Mouse (Mus musculus) heart, embryonic 10.5 days (tissue): ENCODE data around the gene Mtfr1l. TPM values are rescaled to one million over a fixed set of nuclear protein-coding genes. Genes with fewer than 3 reads are reported as not detected.
"Not testable (repeated sequence)": the region's sequence is repeated elsewhere in the genome, so short reads cannot be mapped to it uniquely, and the experiment has no call there.

Source experiments
- DNase-seq: peaks from one replicate; pipeline ENCODE4 v3.0.0-alpha.2; 2017; ENCODE audit warnings: low spot score
- H3K27ac ChIP-seq: fragments of 300-500 bp; sonication (generic); 2 replicates; pipeline ENCODE4 v1.5.1; 2016; ENCODE audit warnings: mild to moderate bottlenecking
- H3K27me3 ChIP-seq: fragments of 300-500 bp; sonication (generic); 2 replicates; pipeline ENCODE4 v1.6.1; 2016; ENCODE audit warnings: mild to moderate bottlenecking; ENCODE audit not compliant: poor library complexity, insufficient read depth, severe bottlenecking
- H3K36me3 ChIP-seq: fragments of 300-500 bp; sonication (generic); 2 replicates; pipeline ENCODE4 v1.6.1; 2016; ENCODE audit warnings: mild to moderate bottlenecking, moderate library complexity
- H3K4me1 ChIP-seq: fragments of 300-500 bp; sonication (generic); 2 replicates; pipeline ENCODE4 v1.6.1; 2016; ENCODE audit warnings: mild to moderate bottlenecking
- H3K4me3 ChIP-seq: fragments of 300-500 bp; sonication (generic); 2 replicates; pipeline ENCODE4 v1.5.1; 2016; ENCODE audit warnings: mild to moderate bottlenecking, moderate library complexity
- H3K9me3 ChIP-seq: fragments of 300-500 bp; sonication (generic); 2 replicates; pipeline ENCODE4 v1.6.1; 2016; ENCODE audit warnings: mild to moderate bottlenecking, moderate library complexity
- WGBS: fragments of 180-500 bp; shearing (Covaris S2); methylation state at CpG from one replicate; pipeline ENCODE4 v1.1.7; 2016; 5-methylcytosine and 5-hydroxymethylcytosine counted together
- polyA plus RNA-seq: library from polyadenylated mRNA; unstranded; fragments of >200 nt; fragmentation: Nextera tagmentation; extraction: Ambion mirVana; gene quantifications from 2 replicates; pipeline ENCODE4 v1.2.1, GENCODE M21; 2016

Mtfr1l gene
- polyA plus RNA-seq, 1 experiment from 2014 or later = 155 TPM

DNA sequence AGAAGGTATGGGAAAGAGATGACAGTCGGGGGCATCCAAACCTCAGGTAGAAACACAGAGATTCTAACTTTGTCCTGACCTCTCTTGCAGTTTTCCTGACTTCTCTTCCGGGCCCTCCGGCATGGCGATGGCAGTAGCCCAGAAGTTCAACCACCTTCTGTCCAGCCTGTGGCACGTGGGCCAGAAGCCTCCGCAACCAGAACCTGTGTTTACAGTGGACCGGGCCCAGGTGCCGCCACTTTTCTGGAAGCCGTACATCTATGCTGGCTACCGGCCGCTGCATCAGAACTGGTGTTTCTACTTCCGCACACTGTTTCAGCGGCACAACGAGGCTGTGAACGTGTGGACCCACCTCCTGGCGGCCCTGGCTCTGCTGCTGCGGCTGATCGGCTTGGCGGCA lies 28.5 kb downstream of the Mtfr1l start:
- H3K4me1 ChIP-seq = peaks cover 18% of the 10 kb centered on the region
- 83% methylated on average over 19 of the region's 19 CpGs for WGBS
- no peaks in the 10 kb centered on the region for H3K9me3 ChIP-seq
- no peaks in the 10 kb centered on the region for H3K27me3 ChIP-seq
- no peak overlapping the region for H3K4me3 ChIP-seq
- H3K36me3 ChIP-seq = peaks cover 14% of the 10 kb centered on the region
- H3K27ac ChIP-seq = no peak overlapping the region
- no peak for DNase-seq

DNA sequence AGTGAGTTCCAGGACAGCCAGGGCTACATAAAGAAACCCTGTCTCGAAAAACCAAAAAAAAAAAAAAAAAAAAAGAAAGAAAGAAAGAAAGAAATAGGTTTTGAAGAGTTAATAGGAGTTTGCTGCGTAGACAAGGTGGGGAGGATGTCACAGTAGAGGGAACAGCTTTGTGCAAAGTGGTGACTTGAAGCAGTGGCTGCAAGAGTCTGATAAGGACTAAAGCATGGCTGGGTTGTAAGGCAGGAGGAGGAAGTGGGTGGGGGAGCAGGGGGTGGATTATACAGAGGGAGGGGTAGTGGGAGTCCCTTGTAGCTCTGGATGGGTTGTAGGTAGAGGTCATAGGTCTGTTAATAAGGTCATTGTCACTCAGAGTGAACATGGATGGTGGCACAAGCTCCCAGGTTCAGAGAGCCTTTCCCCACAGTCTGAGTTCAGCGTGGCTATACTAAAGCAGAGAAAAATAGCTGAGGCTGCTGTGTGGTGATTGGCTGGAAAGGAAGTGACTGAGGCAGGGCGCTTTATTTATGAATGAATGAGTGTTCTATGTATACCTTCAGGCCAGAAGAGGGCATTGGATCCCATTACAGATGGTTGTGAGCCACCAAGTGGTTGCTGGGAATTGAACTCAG lies 29.1 kb downstream of the Mtfr1l start:
- Histone ChIP-seq H3K4me1 (peaks cover 17% of the 10 kb centered on the region), H3K36me3 (peaks cover 14% of the 10 kb centered on the region), H3K9me3 (no peaks in the 10 kb centered on the region), H3K27ac (peak overlapping the region; percentile 22; the same call in 1 of the 2 replicates), H3K4me3 (no peak overlapping the region), H3K27me3 (no peaks in the 10 kb centered on the region)
- 63% methylated on average over 3 of the region's 4 CpGs for WGBS
- DNase-seq = peak; percentile 88

DNA sequence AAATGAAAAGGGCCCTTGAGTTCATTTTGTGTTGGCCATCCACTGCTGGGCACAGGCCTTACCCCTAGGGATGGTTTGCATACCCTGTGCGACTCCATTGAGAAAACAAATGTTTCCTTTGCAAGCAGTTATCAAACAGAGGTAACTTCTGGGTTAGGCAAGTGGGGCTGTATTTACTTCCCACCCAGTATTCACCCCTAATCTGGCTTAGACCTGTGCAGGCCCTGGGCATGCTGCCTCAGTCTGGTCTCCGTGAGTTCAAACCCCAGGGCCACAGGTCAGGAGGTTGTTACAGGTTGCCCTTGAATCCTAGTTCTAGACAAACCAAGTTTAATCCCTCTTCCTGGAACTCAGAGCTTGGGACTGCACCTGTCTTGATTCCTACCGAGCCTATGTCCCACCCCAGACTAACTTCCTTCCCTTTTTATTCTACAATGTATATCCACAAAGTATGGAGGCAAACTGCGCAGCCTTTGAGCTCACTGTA lies 29.8 kb downstream of the Mtfr1l start:
- H3K4me3 ChIP-seq = no peak overlapping the region
- H3K4me1 ChIP-seq = peaks cover 13% of the 10 kb centered on the region
- H3K27me3 ChIP-seq = no peaks in the 10 kb centered on the region
- no peak for DNase-seq
- peaks cover 14% of the 10 kb centered on the region for H3K36me3 ChIP-seq
- H3K27ac ChIP-seq = no peak overlapping the region
- WGBS = 87% methylated on average over 4 of the region's 4 CpGs
- no peaks in the 10 kb centered on the region for H3K9me3 ChIP-seq

DNA sequence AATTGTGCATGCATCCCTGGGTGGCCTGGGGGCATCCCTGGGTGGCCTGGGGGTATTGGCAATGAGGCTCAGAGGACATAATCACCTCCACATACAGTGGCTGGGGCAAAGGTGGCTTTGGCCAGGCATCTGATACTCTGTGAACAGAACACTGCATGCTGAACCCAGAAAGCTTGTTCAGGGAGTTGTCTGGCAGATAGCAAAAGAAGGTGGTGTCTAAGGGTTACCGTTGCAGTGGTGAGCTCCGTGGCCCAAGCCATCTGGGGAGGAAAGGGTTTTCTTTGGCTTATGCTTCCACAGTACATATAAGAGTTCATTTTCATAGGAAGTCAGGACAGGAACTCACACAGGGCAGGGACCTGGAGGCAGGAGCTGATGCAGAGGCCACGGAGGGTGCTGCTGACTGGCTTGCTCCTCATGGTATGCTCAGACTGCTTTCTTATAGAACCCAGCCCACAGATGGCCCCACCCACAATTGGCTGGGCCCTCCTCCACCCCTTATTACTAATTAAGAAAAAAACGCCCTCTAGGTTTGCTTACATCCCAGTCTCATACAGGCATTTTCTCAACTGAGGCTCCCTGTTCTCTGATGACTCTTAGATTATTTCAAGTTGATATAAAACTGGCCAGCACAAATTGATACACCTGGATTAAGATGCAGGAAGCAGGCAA lies 31.4 kb downstream of the Mtfr1l start:
- peaks cover 14% of the 10 kb centered on the region for H3K36me3 ChIP-seq
- peaks cover 13% of the 10 kb centered on the region for H3K4me1 ChIP-seq
- no peaks in the 10 kb centered on the region for H3K27me3 ChIP-seq
- no peak overlapping the region for H3K4me3 ChIP-seq
- 85% methylated on average over 4 of the region's 4 CpGs for WGBS
- H3K27ac ChIP-seq = no peak overlapping the region
- DNase-seq = no peak
- H3K9me3 ChIP-seq = no peaks in the 10 kb centered on the region

DNA sequence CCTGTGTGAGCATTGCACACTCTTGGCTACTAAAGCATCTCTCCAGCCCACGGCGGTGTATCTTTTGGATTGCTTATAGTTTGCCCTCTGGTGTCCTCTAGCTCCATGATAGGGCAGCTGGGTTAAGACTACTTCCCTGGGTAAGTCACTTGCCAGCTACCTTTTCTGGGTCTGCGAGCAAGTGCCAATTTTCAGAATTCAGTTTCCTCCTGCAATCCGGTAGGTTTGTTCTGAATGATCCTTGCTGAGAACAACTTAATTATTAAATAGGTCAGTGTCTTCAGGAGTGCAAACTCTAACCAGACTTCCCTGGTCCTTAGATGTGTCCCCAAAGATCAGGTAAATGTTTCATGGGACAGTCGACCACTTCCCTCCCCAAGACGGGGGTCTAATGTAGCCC lies 34.1 kb downstream of the Mtfr1l start:
- no peaks in the 10 kb centered on the region for H3K27me3 ChIP-seq
- no peak overlapping the region for H3K4me3 ChIP-seq
- DNase-seq = no peak
- no peaks in the 10 kb centered on the region for H3K36me3 ChIP-seq
- H3K9me3 ChIP-seq = no peaks in the 10 kb centered on the region
- H3K27ac ChIP-seq = no peak overlapping the region
- H3K4me1 ChIP-seq = peaks cover 35% of the 10 kb centered on the region
- WGBS = 88% methylated on average over 6 of the region's 6 CpGs

DNA sequence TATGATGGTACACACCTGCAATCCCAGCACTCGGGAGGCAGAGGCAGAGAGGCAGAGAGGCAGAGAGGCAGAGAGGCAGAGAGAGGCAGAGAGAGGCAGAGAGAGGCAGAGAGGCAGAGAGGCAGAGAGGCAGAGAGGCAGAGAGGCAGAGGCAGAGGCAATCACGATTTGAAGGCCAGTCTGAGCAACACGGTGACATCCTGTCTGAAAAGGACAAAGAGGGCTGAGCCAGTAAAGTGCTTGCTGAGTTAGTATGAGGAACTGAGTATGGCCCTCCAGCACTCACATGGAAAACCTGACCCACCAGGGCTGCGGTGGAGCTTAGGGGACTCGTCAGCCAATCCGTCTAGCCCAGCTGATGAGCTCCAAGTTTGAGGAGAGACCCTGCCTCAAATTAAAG lies 36.2 kb downstream of the Mtfr1l start:
- not testable (repeated sequence) for H3K27ac ChIP-seq, H3K27me3 ChIP-seq, H3K9me3 ChIP-seq, H3K4me3 ChIP-seq, H3K36me3 ChIP-seq, DNase-seq
- peaks cover 54% of the 10 kb centered on the region for H3K4me1 ChIP-seq
- 82% methylated on average over 6 of the region's 6 CpGs for WGBS

DNA sequence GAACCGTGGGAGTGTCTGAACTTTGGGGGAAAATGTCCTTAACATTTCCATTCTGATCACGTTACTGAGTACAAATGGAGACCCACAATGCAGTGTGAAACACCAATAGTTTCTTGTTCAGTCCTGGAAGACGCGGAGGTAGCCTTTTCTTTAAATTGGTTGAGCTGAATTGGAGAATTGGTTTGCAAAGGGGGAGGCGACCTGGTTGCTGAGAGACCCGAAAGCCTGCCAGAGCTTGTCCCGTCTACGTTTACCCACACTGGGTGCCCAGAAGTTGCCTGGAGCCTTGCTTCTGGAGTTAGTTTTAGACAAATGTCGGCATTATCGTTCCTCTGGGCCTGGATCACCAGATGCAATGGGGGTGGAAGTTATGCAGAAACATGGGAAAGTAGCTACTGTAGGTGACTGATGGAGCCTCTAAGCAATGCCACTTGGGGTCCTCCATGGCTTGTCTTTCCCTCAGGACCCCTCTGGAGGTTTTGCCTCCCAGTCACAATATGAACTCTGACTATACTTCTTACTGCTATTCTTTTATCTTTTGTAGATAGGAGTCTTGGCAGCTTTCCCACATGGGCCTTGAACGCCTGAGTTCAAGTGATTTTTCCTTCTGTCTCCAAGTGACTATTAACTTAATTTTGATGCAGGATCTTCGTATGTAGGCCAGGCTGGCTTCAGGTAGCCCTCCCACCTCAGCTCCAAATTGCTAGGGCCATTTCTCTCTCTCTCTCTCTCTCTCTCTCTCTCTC lies 37.0 kb downstream of the Mtfr1l start:
- no peak overlapping the region for H3K27ac ChIP-seq
- no peaks in the 10 kb centered on the region for H3K36me3 ChIP-seq
- no peaks in the 10 kb centered on the region for H3K9me3 ChIP-seq
- H3K4me1 ChIP-seq = peaks cover 54% of the 10 kb centered on the region
- no peaks in the 10 kb centered on the region for H3K27me3 ChIP-seq
- DNase-seq = no peak
- H3K4me3 ChIP-seq = peak overlapping the region; percentile 81; the same call in 1 of the 2 replicates
- WGBS = 76% methylated on average over 12 of the region's 12 CpGs

DNA sequence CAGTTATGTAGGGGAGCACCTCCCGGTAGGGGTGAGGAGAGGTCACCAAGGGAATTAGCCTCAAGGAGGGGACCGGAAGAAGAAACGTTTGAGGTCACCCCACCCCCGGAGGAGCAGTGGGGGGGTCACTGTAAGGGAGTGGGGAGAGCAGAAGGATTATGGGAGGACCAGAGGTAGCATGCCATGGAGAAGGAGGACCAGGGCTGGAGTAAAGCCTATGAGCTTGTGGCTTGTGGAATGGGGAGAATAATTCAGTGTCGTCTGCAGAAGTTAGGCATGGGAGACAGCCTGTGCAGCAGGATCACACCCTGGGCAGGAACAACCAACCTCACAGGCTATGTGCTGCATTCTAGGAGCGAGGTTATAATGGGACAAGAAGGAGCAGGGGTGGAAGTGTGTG lies 38.0 kb downstream of the Mtfr1l start:
- H3K36me3 ChIP-seq = no peaks in the 10 kb centered on the region
- peaks cover 54% of the 10 kb centered on the region for H3K4me1 ChIP-seq
- no peak for DNase-seq
- no peaks in the 10 kb centered on the region for H3K9me3 ChIP-seq
- peak overlapping the region; percentile 81 for H3K4me3 ChIP-seq
- H3K27ac ChIP-seq = peak overlapping the region; percentile 94
- WGBS = 10% methylated on average over 6 of the region's 6 CpGs
- H3K27me3 ChIP-seq = 0 out of 2 replicates have a peak, but pooled peaks cover 5% of the 10 kb centered on the region

DNA sequence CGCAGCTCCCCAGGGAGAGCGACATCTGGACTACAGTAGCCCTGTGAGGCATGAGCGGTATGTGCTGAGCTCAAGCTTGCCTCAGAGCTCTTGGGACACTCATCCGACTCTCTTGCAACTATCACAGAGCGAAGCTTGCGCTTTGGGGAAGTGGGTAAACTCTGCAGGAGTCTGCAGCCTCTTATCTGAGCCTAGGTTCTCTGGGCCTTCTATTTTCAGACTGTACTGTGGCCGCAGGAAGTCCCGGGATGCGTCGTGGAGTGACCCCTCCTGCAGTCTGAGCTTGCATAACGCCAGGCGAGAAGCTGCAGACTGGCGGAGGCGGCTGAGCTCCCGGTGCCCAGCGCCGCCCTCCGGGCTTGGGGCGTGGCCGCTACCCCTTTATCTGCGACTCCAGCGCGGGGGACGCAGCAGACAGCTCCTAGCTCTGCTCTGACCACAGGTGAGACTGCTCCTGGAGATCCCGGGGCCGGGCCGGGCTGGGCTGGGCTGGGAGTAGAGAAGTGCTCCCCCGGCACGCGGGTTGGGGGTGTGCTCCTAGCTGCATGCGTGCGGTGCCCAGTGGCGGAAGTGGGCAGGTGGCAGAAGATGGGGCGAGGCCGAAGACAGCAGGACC lies 38.5 kb downstream of the Mtfr1l start, which contains the start of gene Paqr7:
TSS of gene Paqr7 (plus strand) at position 103 of the 616 bp plus-strand sequence.
- 0 out of 2 replicates have a peak, but pooled peaks cover 5% of the 10 kb centered on the region for H3K27me3 ChIP-seq
- DNase-seq = peak; percentile 88
- H3K27ac ChIP-seq = peak within 1 kb of the TSS; percentile 94
- no peaks in the 10 kb centered on the region for H3K9me3 ChIP-seq
- H3K4me3 ChIP-seq = peak within 1 kb of the TSS; percentile 81
- 1% methylated on average over 35 of the region's 35 CpGs for WGBS
- H3K36me3 ChIP-seq = no peaks in the 10 kb centered on the region
- peaks cover 50% of the 10 kb centered on the region for H3K4me1 ChIP-seq

DNA sequence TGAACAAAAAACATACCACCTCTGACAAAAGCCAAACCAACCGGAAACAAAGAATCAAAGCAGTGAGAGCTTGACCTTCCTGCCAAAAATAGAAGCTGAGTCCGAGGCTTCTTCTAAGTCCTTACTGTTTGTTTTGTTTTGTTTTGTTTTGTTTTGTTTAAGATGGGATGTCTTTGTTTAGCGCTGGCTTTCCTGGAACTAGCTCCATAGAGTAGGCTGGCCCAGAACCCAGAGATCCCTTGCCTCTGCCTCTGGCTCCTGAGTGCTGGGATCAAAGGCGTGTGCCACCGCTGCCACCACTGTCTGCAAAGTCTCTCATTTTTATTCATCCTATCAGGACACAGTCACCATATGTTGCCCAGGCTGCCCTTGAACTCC lies 39.7 kb downstream of the Mtfr1l start:
- Histone ChIP-seq H3K36me3 (no peaks in the 10 kb centered on the region), H3K4me1 (peaks cover 53% of the 10 kb centered on the region), H3K27me3 (0 out of 2 replicates have a peak, but pooled peaks cover 5% of the 10 kb centered on the region), H3K4me3 (no peak overlapping the region), H3K9me3 (no peaks in the 10 kb centered on the region), H3K27ac (0 out of 2 replicates have a peak overlapping the region, but pooled peaks have one; percentile 94)
- DNase-seq = no peak
- WGBS = 65% methylated on average over 5 of the region's 5 CpGs

DNA sequence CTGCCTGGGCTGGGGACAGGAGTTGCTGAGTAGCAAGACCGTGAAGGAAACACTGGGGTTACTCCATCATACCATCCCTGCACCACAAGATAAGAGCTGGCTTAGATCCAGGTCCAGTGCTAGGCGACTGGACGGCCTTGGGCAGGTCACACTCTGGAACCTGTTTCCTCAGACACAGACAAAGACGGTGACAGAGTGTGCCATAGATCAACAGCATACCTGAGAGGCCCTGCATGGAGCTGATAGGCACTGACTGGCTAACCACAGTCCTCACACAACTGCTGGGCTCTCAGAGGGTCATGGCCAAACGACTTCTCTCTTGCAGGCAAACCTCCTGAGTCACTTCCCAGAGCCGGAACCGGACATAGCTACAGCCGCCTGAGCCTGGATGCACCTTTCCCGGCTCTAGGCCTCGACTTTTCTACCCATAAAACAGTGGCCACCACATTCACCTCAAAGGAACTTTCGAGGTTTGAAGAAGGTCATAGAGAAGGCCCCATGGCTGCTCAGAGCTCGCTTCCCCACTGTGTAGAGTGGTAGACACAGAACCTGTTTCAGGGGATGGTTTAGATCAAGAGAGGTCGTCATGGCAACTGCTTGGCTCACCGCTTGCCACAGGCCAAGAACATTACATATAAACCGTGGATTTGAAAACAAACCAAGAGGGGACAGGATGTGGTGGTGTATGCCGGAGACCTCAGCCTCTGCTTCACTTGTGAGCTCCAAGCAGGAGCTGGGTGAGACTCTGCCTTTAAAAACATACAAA lies 40.2 kb downstream of the Mtfr1l start:
- peak overlapping the region; percentile 94 for H3K27ac ChIP-seq
- peaks cover 55% of the 10 kb centered on the region for H3K4me1 ChIP-seq
- no peaks in the 10 kb centered on the region for H3K36me3 ChIP-seq
- WGBS = 57% methylated on average over 16 of the region's 16 CpGs
- H3K9me3 ChIP-seq = no peaks in the 10 kb centered on the region
- H3K4me3 ChIP-seq = no peak overlapping the region
- H3K27me3 ChIP-seq = 0 out of 2 replicates have a peak, but pooled peaks cover 5% of the 10 kb centered on the region
- no peak for DNase-seq

DNA sequence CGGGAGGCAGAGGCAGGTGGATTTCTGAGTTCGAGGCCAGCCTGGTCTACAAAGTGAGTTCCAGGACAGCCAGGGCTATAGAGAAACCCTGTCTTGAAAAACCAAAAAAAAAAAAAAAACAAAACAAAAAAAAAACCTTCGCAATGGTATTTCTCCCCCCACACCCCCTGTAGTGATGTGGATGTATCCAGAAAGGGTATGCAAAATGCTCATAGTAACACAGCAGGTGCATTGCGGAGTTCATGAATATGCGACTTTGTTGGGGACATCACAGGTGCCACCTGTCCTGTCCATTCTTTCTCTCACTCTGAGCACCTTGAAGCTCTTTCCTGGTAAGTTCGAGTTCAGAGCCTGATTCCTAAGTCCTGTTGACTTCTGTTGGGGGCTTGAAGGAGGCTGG lies 41.0 kb downstream of the Mtfr1l start:
- 90% methylated on average over 6 of the region's 6 CpGs for WGBS
- peaks cover 57% of the 10 kb centered on the region for H3K4me1 ChIP-seq
- not testable (repeated sequence) for DNase-seq, H3K36me3 ChIP-seq, H3K9me3 ChIP-seq, H3K4me3 ChIP-seq, H3K27me3 ChIP-seq
- peak overlapping the region; percentile 94; the same call in 1 of the 2 replicates for H3K27ac ChIP-seq
